Mouse (Mus musculus) embryonic facial prominence, embryonic 13.5 days (tissue): ENCODE results near the gene Kdm6b. TPM values are rescaled to one million over a fixed set of nuclear protein-coding genes. Genes with fewer than 3 reads are reported as not detected.
A peak's percentile ranks its signal among the peaks of the same experiment; 100 is the strongest.

Experiments used
- ATAC-seq: fragments of 200-750 bp; cut with Nextera tagmentation; 2 replicates; pipeline ENCODE4 v1.8.0; 2017; ENCODE audit warnings: low read depth; ENCODE audit not compliant: insufficient number of reproducible peaks, insufficient read depth, low FRiP score, low TSS enrichment
- H3K27ac ChIP-seq: fragments of 300-500 bp; sonication (generic); 2 replicates; pipeline ENCODE4 v1.5.1; 2015; ENCODE audit warnings: moderate library complexity, mild to moderate bottlenecking, inconsistent platforms
- H3K27me3 ChIP-seq: fragments of 300-500 bp; sonication (generic); 2 replicates; pipeline ENCODE4 v1.6.1; 2015; ENCODE audit warnings: mild to moderate bottlenecking, inconsistent platforms
- H3K36me3 ChIP-seq: fragments of 300-500 bp; sonication (generic); 2 replicates; pipeline ENCODE4 v1.6.1; 2015; ENCODE audit warnings: mild to moderate bottlenecking, inconsistent platforms
- H3K4me1 ChIP-seq: fragments of 300-500 bp; sonication (generic); 2 replicates; pipeline ENCODE4 v1.6.1; 2015; ENCODE audit warnings: inconsistent platforms
- H3K4me2 ChIP-seq: fragments of 300-500 bp; sonication (generic); 2 replicates; pipeline ENCODE4 v1.6.1; 2015; ENCODE audit warnings: moderate library complexity, mild to moderate bottlenecking, inconsistent platforms
- H3K4me3 ChIP-seq: fragments of 300-500 bp; sonication (generic); 2 replicates; pipeline ENCODE4 v1.5.1; 2015; ENCODE audit warnings: mild to moderate bottlenecking, inconsistent platforms
- H3K9ac ChIP-seq: fragments of 300-500 bp; sonication (generic); 2 replicates; pipeline ENCODE4 v1.6.1; 2015; ENCODE audit warnings: mild to moderate bottlenecking, inconsistent platforms
- H3K9me3 ChIP-seq: fragments of 300-500 bp; sonication (generic); 2 replicates; pipeline ENCODE4 v1.6.1; 2016; ENCODE audit warnings: inconsistent platforms
- WGBS: fragments of 180-500 bp; shearing (Covaris S2); methylation state at CpG from one replicate; pipeline ENCODE4 v1.1.7; 2015; ENCODE audit warnings: mixed read lengths; 5-methylcytosine and 5-hydroxymethylcytosine counted together
- polyA plus RNA-seq: library from polyadenylated mRNA; unstranded; fragments of >200 nt; fragmentation: Nextera tagmentation; extraction: Ambion mirVana; gene quantifications from 2 replicates; pipeline ENCODE4 v1.2.1, GENCODE M21; 2015

The Kdm6b gene
- polyA plus RNA-seq, 1 experiment from 2014 or later = 41.3 TPM

DNA sequence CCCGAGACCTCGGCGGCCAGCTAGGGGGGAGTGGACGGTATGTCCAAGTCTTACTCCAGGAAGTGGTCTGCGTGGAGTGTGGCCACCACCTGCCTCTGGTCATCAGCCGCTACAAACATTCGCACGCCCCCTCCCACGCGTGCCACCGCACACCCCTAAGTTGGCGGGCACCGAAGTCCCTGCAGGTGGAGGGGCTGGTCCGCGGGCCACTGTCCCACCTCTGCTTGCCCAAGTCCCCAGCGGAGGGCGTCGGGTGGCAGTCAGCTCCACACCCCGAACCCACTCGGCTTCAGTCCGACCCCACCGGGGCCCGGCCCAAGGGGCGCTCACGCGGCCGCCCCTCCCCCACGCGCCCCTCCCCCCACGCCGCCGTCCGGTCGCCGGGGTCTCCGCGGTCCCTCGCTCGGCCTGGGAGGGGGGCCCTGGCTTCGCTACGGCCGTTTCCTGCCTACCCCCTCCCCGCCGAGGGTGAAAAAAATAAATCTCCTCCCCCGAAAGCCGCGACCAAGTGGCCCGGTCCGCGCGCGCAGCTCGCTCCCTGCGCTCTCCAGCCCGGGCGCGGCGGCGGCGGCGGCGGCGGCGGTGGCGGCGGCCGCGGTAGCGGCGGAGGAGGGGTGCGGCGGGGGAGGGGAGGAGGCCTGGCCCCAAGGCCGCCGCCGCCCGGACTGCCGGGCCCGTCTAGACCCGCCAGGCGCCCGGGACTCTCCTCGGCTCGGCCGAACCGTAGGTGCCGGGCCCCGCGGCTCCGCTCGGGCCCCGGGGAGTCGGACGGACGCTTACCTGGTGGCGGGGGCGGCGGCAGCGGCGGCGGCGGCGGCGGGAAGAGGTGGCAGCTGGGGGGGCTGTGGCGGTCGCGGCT is 44.9 kb downstream of the Kdm6b start:
- peak overlapping the region; percentile 100 for H3K27ac ChIP-seq
- no peaks in the 10 kb centered on the region for H3K27me3 ChIP-seq
- under 1% methylated on average over 58 of the region's 106 CpGs for WGBS
- no peaks in the 10 kb centered on the region for H3K9me3 ChIP-seq
- peak overlapping the region; percentile 97 for H3K4me2 ChIP-seq
- ATAC-seq = no peak
- peak overlapping the region; percentile 100 for H3K9ac ChIP-seq
- H3K36me3 ChIP-seq = peaks cover 19% of the 10 kb centered on the region
- H3K4me3 ChIP-seq = peak overlapping the region; percentile 84
- H3K4me1 ChIP-seq = peaks cover 47% of the 10 kb centered on the region

DNA sequence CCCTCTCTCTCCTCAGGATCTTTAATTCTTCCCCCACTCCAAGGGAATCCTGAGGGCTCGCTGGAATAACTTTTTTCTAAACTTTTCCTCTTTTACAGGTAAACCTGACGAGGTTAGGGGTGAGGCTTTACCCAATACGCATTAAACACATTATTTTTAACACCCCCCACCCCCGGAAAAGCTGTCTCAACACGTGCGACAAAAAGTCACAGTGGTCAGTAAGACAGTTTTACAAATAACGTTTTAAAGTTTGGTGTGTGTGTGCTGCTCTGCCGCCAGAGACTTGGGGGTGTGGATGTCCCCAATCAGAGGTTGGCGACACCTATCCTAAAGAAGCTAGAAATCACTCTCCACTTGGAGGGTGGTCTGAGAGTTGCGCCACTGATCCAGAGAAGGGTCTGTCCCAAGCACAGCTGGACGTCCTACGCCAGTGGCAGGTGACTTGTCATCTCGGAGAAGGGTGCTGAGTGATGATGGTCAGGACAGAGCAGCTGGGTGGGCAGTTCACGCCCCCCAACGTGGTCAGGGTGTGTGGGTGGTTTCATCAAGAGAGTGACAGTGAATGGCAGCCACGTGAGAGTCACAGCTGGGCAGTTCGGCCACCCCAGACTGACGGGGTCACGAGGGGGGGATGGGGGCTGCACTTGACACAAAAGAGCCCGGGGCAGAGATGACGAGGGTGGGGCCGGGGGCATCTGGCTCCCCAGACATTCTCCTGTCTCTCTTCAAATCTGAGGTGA is 45.7 kb downstream of the Kdm6b start:
- Histone ChIP-seq H3K4me1 (peaks cover 55% of the 10 kb centered on the region), H3K4me2 (peak overlapping the region; percentile 97), H3K36me3 (peaks cover 24% of the 10 kb centered on the region), H3K27me3 (no peaks in the 10 kb centered on the region), H3K27ac (peak overlapping the region; percentile 100), H3K9ac (peak overlapping the region; percentile 100), H3K9me3 (no peaks in the 10 kb centered on the region), H3K4me3 (peak overlapping the region; percentile 84)
- no peak for ATAC-seq
- under 1% methylated on average over 22 of the region's 22 CpGs for WGBS

DNA sequence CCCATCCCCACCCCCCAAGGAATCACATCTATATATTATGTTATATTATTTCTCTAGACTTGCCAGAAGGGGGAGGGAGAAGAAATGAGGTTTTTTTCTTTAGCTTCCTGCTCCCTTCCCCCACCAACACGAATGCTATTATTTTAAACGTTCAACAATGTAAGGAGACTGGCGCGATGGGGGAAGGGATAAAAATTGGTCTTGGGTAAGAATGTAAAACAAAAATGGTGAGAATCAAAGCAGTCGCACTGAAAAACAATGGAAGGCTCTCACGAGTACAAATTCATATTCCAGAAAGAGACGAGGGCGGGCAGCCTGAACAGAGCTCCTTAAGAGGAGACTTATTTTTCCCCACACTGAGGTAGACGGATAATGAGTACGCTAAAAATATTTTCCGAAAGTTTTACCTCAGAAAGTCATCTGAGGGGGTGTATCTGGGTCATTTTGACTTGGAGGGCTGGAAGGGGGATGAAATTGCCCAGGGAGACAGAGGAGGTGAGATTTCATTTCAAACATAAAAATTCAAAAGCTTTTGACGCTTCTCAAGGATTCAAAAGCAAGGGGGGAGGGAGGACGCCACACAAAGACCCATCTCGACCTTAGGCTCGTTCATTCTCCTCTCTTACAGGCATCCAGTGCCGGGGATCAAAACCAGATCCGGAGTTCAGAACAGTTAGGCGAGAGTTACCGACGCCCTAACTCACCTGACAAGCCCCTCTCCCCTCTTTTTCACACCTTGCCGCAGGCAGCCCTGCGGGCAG is 46.4 kb downstream of the Kdm6b start:
- no peaks in the 10 kb centered on the region for H3K27me3 ChIP-seq
- ATAC-seq = no peak
- WGBS = under 1% methylated on average over 22 of the region's 22 CpGs

DNA sequence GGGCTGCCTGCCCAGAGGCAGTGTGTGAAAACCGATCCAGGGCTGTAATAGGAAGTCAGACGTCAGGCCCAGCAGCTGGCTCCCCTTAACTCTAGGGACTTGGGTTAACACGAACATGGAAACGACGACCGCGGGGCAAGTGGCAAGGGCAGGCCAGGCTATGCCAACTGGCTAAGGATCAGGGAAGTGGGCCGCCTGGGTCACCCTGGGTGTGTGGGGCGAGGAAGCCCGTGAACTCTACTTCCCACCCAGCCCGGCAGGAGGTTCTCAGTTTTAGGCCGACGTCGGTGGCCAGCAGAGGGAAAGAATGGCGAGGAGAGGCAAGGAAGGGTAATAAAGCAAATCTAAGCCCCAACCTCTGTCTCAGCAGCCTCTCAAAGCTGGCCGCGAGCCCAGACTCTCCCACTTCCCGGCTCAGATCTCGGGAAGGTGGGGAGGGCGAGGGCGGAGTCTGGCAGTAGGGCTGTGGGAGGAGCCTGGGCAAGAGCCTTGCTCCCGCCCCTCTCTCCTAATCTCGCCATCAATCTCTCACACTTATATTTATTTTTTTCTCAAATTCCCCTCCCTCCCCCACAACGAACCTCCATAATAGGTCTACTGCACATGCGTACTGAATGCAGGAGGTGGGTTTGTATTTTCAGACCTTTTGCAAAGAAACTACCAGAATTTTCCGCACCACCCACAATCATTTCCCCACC is 47.2 kb downstream of the Kdm6b start:
- Histone ChIP-seq H3K9ac (peak overlapping the region; percentile 80), H3K4me1 (peaks cover 46% of the 10 kb centered on the region), H3K4me3 (peak overlapping the region; percentile 84), H3K27me3 (no peaks in the 10 kb centered on the region), H3K4me2 (peak overlapping the region; percentile 97), H3K9me3 (no peaks in the 10 kb centered on the region), H3K27ac (peak overlapping the region; percentile 100), H3K36me3 (peaks cover 33% of the 10 kb centered on the region)
- peak; percentile 79 for ATAC-seq
- WGBS = under 1% methylated on average over 26 of the region's 26 CpGs

More for the DNA sequence above, 46.4 kb downstream of the Kdm6b start:
- Histone ChIP-seq H3K9ac (peak overlapping the region; percentile 100), H3K4me3 (peak overlapping the region; percentile 84), H3K36me3 (peaks cover 26% of the 10 kb centered on the region), H3K9me3 (no peaks in the 10 kb centered on the region), H3K4me2 (peak overlapping the region; percentile 97), H3K27ac (peak overlapping the region; percentile 100), H3K4me1 (peaks cover 54% of the 10 kb centered on the region)

DNA sequence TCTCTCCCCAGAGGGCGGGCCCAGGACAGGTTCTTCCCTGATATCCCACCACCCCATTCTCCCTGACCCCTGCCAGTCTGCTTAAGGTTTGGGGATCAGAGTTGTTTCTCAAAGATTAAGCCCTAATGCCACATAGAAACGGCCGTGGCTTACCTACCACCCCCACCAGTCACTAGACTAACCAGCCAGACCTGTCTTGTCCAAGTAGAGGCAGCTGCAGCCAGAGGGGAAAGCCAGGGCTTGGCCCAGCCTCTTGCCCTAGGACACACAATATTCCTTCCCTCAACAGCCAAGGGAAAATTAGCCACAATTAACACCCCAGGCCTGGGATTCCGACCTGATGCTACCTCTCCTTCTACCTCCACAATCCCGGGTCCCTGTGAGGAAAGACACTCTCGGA is 47.8 kb downstream of the Kdm6b start:
- peak overlapping the region; percentile 84 for H3K4me3 ChIP-seq
- 11% methylated on average over 6 of the region's 6 CpGs for WGBS
- H3K4me2 ChIP-seq = peak overlapping the region; percentile 97
- no peaks in the 10 kb centered on the region for H3K9me3 ChIP-seq
- H3K27me3 ChIP-seq = no peaks in the 10 kb centered on the region
- peak overlapping the region; percentile 80 for H3K9ac ChIP-seq
- peak overlapping the region; percentile 100 for H3K27ac ChIP-seq
- H3K4me1 ChIP-seq = peaks cover 41% of the 10 kb centered on the region
- H3K36me3 ChIP-seq = peaks cover 39% of the 10 kb centered on the region
- ATAC-seq = no peak

DNA sequence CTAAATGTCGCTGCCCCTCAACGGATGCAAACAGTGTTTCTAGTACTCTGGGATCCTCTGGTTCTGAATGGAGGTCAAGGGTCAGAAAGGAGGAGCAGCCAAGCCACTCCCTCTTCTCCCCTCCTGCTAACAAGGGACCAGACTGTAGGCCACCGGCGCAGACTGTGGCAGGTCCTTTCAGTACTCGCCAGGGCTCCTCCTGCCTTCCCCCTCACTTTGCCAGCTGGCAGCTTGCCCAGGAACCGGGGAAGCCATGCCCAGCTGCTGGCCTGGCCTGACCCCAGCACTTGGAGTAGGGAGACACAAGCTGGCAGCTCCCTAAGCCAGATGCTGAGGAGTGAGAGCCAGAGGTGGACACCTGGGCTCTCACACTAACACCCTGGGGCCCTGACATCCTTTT is 48.6 kb downstream of the Kdm6b start:
- H3K4me3 ChIP-seq = peak overlapping the region; percentile 84
- no peak; the same call in 1 of the 2 replicates for ATAC-seq
- peak overlapping the region; percentile 80 for H3K9ac ChIP-seq
- WGBS = 5% methylated on average over 6 of the region's 6 CpGs
- H3K36me3 ChIP-seq = peaks cover 47% of the 10 kb centered on the region
- peaks cover 38% of the 10 kb centered on the region for H3K4me1 ChIP-seq
- H3K4me2 ChIP-seq = peak overlapping the region; percentile 97
- H3K27ac ChIP-seq = peak overlapping the region; percentile 100
- H3K27me3 ChIP-seq = no peaks in the 10 kb centered on the region
- no peaks in the 10 kb centered on the region for H3K9me3 ChIP-seq

DNA sequence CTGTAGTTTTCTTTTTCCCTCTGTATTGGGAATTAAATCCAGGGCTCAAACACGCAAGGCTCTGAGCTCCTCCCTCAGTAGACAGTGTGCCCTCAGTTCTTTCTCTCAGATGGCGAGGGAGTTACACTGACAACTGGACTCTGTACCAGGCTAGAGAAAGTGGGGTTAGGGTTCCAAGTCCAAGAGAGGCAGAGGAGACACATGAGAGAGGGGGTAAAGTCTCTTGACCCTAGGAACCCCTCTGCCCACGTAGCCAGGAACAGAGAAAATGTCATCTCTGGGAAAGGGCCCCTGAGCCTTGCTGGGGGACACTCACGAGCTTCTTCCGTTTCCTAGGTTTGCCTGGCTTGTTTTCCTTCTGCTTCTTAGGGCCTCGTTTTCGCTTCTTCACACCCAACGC is 49.1 kb downstream of the Kdm6b start:
- no peak for ATAC-seq
- H3K36me3 ChIP-seq = peaks cover 52% of the 10 kb centered on the region
- peaks cover 38% of the 10 kb centered on the region for H3K4me1 ChIP-seq

DNA sequence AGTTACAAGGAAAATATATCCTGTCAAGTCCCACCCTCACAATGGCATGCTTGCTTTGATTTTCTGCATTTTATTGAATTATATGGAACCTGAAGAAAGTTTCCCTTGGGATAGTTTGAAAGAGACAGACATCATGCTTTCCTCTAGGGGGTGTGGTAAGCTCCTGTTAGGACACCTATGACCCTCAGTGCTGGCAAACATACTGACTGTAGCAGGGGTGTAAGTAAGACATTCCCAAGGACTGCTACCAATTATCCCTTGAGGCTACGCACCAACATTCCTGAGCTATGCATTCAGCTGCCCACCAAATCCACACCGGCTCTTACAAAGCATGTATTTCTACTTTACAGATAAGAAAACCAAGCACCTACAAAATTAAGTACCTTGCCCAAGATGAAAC is 51.0 kb downstream of the Kdm6b start:
- no peak overlapping the region for H3K4me3 ChIP-seq
- H3K27ac ChIP-seq = no peak overlapping the region
- no peaks in the 10 kb centered on the region for H3K9me3 ChIP-seq
- peaks cover 71% of the 10 kb centered on the region for H3K36me3 ChIP-seq
- H3K27me3 ChIP-seq = no peaks in the 10 kb centered on the region
- ATAC-seq = no peak
- no peak overlapping the region for H3K9ac ChIP-seq
- H3K4me2 ChIP-seq = no peak overlapping the region
- H3K4me1 ChIP-seq = peaks cover 38% of the 10 kb centered on the region
- 26% methylated on average over 2 of the region's 2 CpGs for WGBS

More for the DNA sequence above, 49.1 kb downstream of the Kdm6b start:
- H3K9me3 ChIP-seq = no peaks in the 10 kb centered on the region
- 40% methylated on average over 8 of the region's 8 CpGs for WGBS
- H3K4me2 ChIP-seq = peak overlapping the region; percentile 97
- H3K4me3 ChIP-seq = no peak overlapping the region; the same call in 1 of the 2 replicates
- H3K27ac ChIP-seq = peak overlapping the region; percentile 100
- peak overlapping the region; percentile 80; the same call in 1 of the 2 replicates for H3K9ac ChIP-seq
- H3K27me3 ChIP-seq = no peaks in the 10 kb centered on the region

DNA sequence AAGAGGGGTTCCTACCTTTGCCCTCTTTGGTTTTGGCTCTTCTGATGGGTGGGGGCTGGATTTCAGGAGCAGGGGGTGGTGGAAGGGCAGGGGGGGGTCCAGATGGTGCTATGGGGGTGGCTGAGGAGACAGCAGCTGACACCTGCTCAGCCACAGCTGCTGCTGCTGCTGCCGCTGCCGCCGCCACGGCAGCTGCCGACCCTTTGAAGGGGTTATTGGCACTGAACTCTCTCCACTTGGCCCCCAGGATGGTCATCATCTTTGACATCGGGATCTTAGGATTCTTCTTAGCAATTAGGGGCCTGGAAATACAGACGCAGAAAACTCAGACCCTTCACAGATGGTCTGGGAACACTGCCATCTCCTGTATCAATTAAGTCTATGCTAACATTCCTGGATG is 51.5 kb downstream of the Kdm6b start:
- Histone ChIP-seq H3K9me3 (no peaks in the 10 kb centered on the region), H3K9ac (no peak overlapping the region), H3K27me3 (no peaks in the 10 kb centered on the region), H3K36me3 (peaks cover 76% of the 10 kb centered on the region), H3K4me2 (no peak overlapping the region), H3K4me3 (no peak overlapping the region), H3K4me1 (peaks cover 38% of the 10 kb centered on the region), H3K27ac (no peak overlapping the region)
- no peak for ATAC-seq
- WGBS = 45% methylated on average over 7 of the region's 7 CpGs

DNA sequence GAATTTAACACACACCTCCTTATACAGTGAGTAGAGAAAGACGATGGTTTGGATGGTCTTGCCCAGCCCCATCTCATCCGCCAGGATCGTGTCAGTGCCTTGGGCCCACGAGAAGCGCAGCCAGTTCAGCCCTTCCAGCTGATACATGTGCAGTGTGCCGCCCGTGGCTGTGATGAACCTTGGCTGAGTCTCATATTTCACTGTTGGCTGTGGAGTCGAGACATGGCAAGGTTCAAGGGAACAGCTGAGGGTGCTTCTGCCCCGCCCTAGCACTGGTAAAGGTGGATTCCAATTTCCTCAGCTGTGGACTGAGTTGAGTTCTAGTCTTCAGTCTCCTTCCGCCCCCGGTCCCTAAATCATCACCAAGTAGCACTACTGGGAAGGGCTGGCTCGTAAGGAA is 55.8 kb downstream of the Kdm6b start:
- 78% methylated on average over 12 of the region's 12 CpGs for WGBS
- no peak for ATAC-seq
- Histone ChIP-seq H3K27me3 (no peaks in the 10 kb centered on the region), H3K9ac (no peak overlapping the region), H3K27ac (no peak overlapping the region), H3K4me3 (no peak overlapping the region), H3K4me1 (peaks cover 2% of the 10 kb centered on the region), H3K36me3 (peaks cover 99% of the 10 kb centered on the region), H3K4me2 (no peak overlapping the region), H3K9me3 (no peaks in the 10 kb centered on the region)

DNA sequence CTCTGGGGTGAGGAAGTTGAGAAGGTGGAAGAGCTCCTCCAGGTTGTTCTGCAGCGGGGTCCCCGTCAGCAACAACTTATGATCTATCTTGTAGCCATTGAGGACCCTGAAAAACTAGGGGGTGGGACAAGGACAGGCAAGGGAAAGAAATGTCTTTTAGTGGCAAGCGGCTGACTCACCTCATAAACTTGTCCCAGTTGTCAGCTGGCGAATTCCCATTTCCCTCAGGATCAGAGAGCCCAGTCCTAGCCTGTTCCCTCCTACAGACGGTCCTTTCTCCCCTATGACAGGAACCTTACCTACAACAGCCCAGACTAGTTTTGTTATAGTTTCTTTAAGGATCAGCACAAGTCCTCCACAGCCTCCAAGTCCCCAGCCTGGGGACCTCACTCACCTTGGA is 56.9 kb downstream of the Kdm6b start:
- Histone ChIP-seq H3K4me1 (no peaks in the 10 kb centered on the region), H3K27ac (no peak overlapping the region), H3K9me3 (no peaks in the 10 kb centered on the region), H3K4me3 (no peak overlapping the region), H3K36me3 (peaks cover 99% of the 10 kb centered on the region), H3K4me2 (no peak overlapping the region), H3K27me3 (no peaks in the 10 kb centered on the region), H3K9ac (no peak overlapping the region)
- ATAC-seq = no peak
- 90% methylated on average over 5 of the region's 5 CpGs for WGBS
